Comparison of ENCODE assay signal across 12 mouse cellular contexts in genomic region chr10:80154384-80154783, GRCm38 (mm10). TPM values are rescaled to one million over a fixed set of nuclear protein-coding genes. Genes with fewer than 3 reads are reported as not detected.
A peak's percentile ranks its signal among the peaks of the same experiment; 100 is the strongest.
DNase-seq lines count a peak whose midpoint lies in the region; ATAC-seq and TF ChIP-seq lines count a peak whose summit lies in the region.
"Had no signal": no experiment of that assay in that cellular context is flagged by ENCODE, and none has a peak within 500 bp of the region (broad histone marks: within the 10 kb centered on the region; RNA-seq: fewer than 3 reads in every experiment).

No protein-coding gene starts in this region.

- no peak overlapping the region for H3K4me3 ChIP-seq in heart, postnatal 0 days (ENCODE audit: low read depth, low read length)
- peak overlapping the region; percentile 99 for H3K4me3 ChIP-seq in embryonic facial prominence, embryonic 10.5 days
- no peak overlapping the region for H3K4me3 ChIP-seq in hindbrain, embryonic 13.5 days
- no peak overlapping the region; the same call in none of the 2 replicates for H3K4me3 ChIP-seq in midbrain, embryonic 13.5 days (replicated peaks)

- 0 out of 2 replicates have a peak overlapping the region, but pooled peaks have one; percentile 16 for H3K27ac ChIP-seq in heart, postnatal 0 days (ENCODE audit: low read depth)
- no peak overlapping the region; the same call in 1 of the 2 replicates for H3K27ac ChIP-seq in embryonic facial prominence, embryonic 10.5 days (replicated peaks)
- peak overlapping the region; percentile 100 for H3K27ac ChIP-seq in hindbrain, embryonic 13.5 days
- H3K27ac ChIP-seq in midbrain, embryonic 13.5 days: peak overlapping the region; percentile 100; the same call in 1 of the 2 replicates

- peaks cover 43% of the 10 kb centered on the region for H3K4me1 ChIP-seq in heart, postnatal 0 days (ENCODE audit: control insufficient read depth, insufficient read depth)
- H3K4me1 ChIP-seq in embryonic facial prominence, embryonic 10.5 days: peaks cover 81% of the 10 kb centered on the region
- peaks cover 78% of the 10 kb centered on the region for H3K4me1 ChIP-seq in hindbrain, embryonic 13.5 days (replicated peaks)
- peaks cover 79% of the 10 kb centered on the region for H3K4me1 ChIP-seq in midbrain, embryonic 13.5 days (replicated peaks)

- no peaks in the 10 kb centered on the region for H3K27me3 ChIP-seq in heart, postnatal 0 days (ENCODE audit: control insufficient read depth, insufficient read depth, low read length)
- H3K27me3 ChIP-seq in embryonic facial prominence, embryonic 10.5 days (replicated peaks; ENCODE audit: low read depth, poor library complexity, severe bottlenecking): no peaks in the 10 kb centered on the region
- H3K27me3 ChIP-seq in hindbrain, embryonic 13.5 days: no peaks in the 10 kb centered on the region
- H3K27me3 ChIP-seq in midbrain, embryonic 13.5 days: no peaks in the 10 kb centered on the region
- H3K27me3 ChIP-seq: CH12.LX had no signal

- no peak for DNase-seq in heart, postnatal 0 days (ENCODE audit: low spot score)
- DNase-seq in heart, adult 11 months: no peak
- no peak for DNase-seq in embryonic facial prominence, embryonic 10.5 days (ENCODE audit: low spot score)
- no peak for DNase-seq in lung, postnatal 10 days
- no peak for DNase-seq in urinary bladder, postnatal 25 days (ENCODE audit: low spot score)
- no peak for DNase-seq in layer of hippocampus, postnatal 36 days
- DNase-seq: cerebellum, adult 18-20 months; heart, postnatal 4 days had no signal

- no peak for TF ChIP-seq CTCF in heart, postnatal 0 days (IDR thresholded peaks at IDR 0.05; ENCODE audit: low read depth)

- no peak overlapping the region for H3K9ac ChIP-seq in heart, postnatal 0 days (replicated peaks; ENCODE audit: low read depth, low read length)
- peak overlapping the region; percentile 100 for H3K9ac ChIP-seq in hindbrain, embryonic 13.5 days
- H3K9ac ChIP-seq in midbrain, embryonic 13.5 days (replicated peaks): peak overlapping the region; percentile 100; the same call in 1 of the 2 replicates

- no peak overlapping the region for H3K4me2 ChIP-seq in heart, postnatal 0 days (ENCODE audit: low read depth, low read length)
- peak overlapping the region; percentile 98; the same call in 1 of the 2 replicates for H3K4me2 ChIP-seq in hindbrain, embryonic 13.5 days
- H3K4me2 ChIP-seq in midbrain, embryonic 13.5 days (replicated peaks): peak overlapping the region; percentile 100

- ATAC-seq in heart, postnatal 0 days (ENCODE audit: insufficient read depth, low read depth): no peak
- no peak for ATAC-seq in hindbrain, embryonic 13.5 days (ENCODE audit: low FRiP score)
- ATAC-seq in midbrain, embryonic 13.5 days: no peak
- ATAC-seq: activated CD4-positive, CD25-positive, alpha-beta regulatory T cell, adult 4 months had no signal

- no peaks in the 10 kb centered on the region for H3K9me3 ChIP-seq in heart, postnatal 0 days (replicated peaks; ENCODE audit: control insufficient read depth, low read length)
- no peaks in the 10 kb centered on the region for H3K9me3 ChIP-seq in embryonic facial prominence, embryonic 10.5 days
- H3K9me3 ChIP-seq in hindbrain, embryonic 13.5 days: no peaks in the 10 kb centered on the region
- H3K9me3 ChIP-seq in midbrain, embryonic 13.5 days: no peaks in the 10 kb centered on the region

- 81% methylated on average over 7 of the region's 7 CpGs for WGBS in heart, postnatal 0 days
- WGBS in embryonic facial prominence, embryonic 10.5 days: 88% methylated on average over 7 of the region's 7 CpGs
- WGBS in hindbrain, embryonic 13.5 days: 84% methylated on average over 7 of the region's 7 CpGs
- 80% methylated on average over 7 of the region's 7 CpGs for WGBS in midbrain, embryonic 13.5 days

- TF ChIP-seq EP300 in heart, postnatal 0 days (IDR thresholded peaks at IDR 0.05; ENCODE audit: low read depth): no peak

- peaks cover 68% of the 10 kb centered on the region for H3K36me3 ChIP-seq in heart, postnatal 0 days (replicated peaks; ENCODE audit: control insufficient read depth, insufficient read depth, low read length)
- peaks cover 93% of the 10 kb centered on the region for H3K36me3 ChIP-seq in embryonic facial prominence, embryonic 10.5 days (replicated peaks)
- peaks cover 66% of the 10 kb centered on the region for H3K36me3 ChIP-seq in hindbrain, embryonic 13.5 days
- H3K36me3 ChIP-seq in midbrain, embryonic 13.5 days: peaks cover 67% of the 10 kb centered on the region

RNA-seq across cellular contexts. Expression of gene Midn, which starts 6.3 kb away (rescaled TPM):
- 100 and 122 TPM in 2 replicates for total RNA-seq in heart, postnatal 0 days (2014; rRNA removed; ENCODE audit: low replicate concordance)
- 12.4 and 15.8 TPM in 2 replicates for polyA plus RNA-seq in heart, postnatal 0 days (2015; fragmentation: Nextera tagmentation; extraction: Ambion mirVana)
- polyA plus RNA-seq in embryonic facial prominence, embryonic 10.5 days (2016; fragmentation: Nextera tagmentation; extraction: Ambion mirVana): 22.2 TPM in 2 replicates
- 32.4 and 34.7 TPM in 2 replicates for polyA plus RNA-seq in hindbrain, embryonic 13.5 days (2015; fragmentation: Nextera tagmentation; extraction: Ambion mirVana)
- 35.9 and 40.6 TPM in 2 replicates for polyA plus RNA-seq in midbrain, embryonic 13.5 days (2015; fragmentation: Nextera tagmentation; extraction: Ambion mirVana)
- 10 to 100 TPM; 58.9 to 62.6 TPM for total RNA-seq in layer of hippocampus, postnatal 36 days (2021)

RNA-seq across cellular contexts. Expression of gene Cirbp, which starts 11.4 kb away (rescaled TPM):
- total RNA-seq in heart, postnatal 0 days (2014; rRNA removed; ENCODE audit: low replicate concordance): 121 and 163 TPM in 2 replicates
- polyA plus RNA-seq in heart, postnatal 0 days (2015; fragmentation: Nextera tagmentation; extraction: Ambion mirVana): 208 and 330 TPM in 2 replicates
- polyA plus RNA-seq in embryonic facial prominence, embryonic 10.5 days (2016; fragmentation: Nextera tagmentation; extraction: Ambion mirVana): 93.2 and 110 TPM in 2 replicates
- polyA plus RNA-seq in hindbrain, embryonic 13.5 days (2015; fragmentation: Nextera tagmentation; extraction: Ambion mirVana): 364 and 409 TPM in 2 replicates
- polyA plus RNA-seq in midbrain, embryonic 13.5 days (2015; fragmentation: Nextera tagmentation; extraction: Ambion mirVana): 354 and 412 TPM in 2 replicates
- total RNA-seq in layer of hippocampus, postnatal 36 days (2021): 10 to 100 TPM; 58.5 to 63.4 TPM

RNA-seq across cellular contexts. Expression of gene Cbarp, which starts 13.7 kb away (rescaled TPM):
- total RNA-seq in heart, postnatal 0 days (2014; rRNA removed; ENCODE audit: low replicate concordance): 2.8 and 5.9 TPM in 2 replicates
- 1.0 and 1.1 TPM in 2 replicates for polyA plus RNA-seq in heart, postnatal 0 days (2015; fragmentation: Nextera tagmentation; extraction: Ambion mirVana)
- 4.9 and 8.5 TPM in 2 replicates for polyA plus RNA-seq in embryonic facial prominence, embryonic 10.5 days (2016; fragmentation: Nextera tagmentation; extraction: Ambion mirVana)
- 57.4 and 59.2 TPM in 2 replicates for polyA plus RNA-seq in hindbrain, embryonic 13.5 days (2015; fragmentation: Nextera tagmentation; extraction: Ambion mirVana)
- polyA plus RNA-seq in midbrain, embryonic 13.5 days (2015; fragmentation: Nextera tagmentation; extraction: Ambion mirVana): 40.6 and 45.3 TPM in 2 replicates
- total RNA-seq in layer of hippocampus, postnatal 36 days (2021): 100 to 1,000 TPM; 336 to 379 TPM

RNA-seq across cellular contexts. Expression of gene Atp5d, which starts 16.0 kb away (rescaled TPM):
- total RNA-seq in heart, postnatal 0 days (2014; rRNA removed; ENCODE audit: low replicate concordance): 970 and 972 TPM in 2 replicates
- 1,858 and 1,876 TPM in 2 replicates for polyA plus RNA-seq in heart, postnatal 0 days (2015; fragmentation: Nextera tagmentation; extraction: Ambion mirVana)
- 491 and 493 TPM in 2 replicates for polyA plus RNA-seq in embryonic facial prominence, embryonic 10.5 days (2016; fragmentation: Nextera tagmentation; extraction: Ambion mirVana)
- polyA plus RNA-seq in hindbrain, embryonic 13.5 days (2015; fragmentation: Nextera tagmentation; extraction: Ambion mirVana): 434 and 449 TPM in 2 replicates
- 391 and 394 TPM in 2 replicates for polyA plus RNA-seq in midbrain, embryonic 13.5 days (2015; fragmentation: Nextera tagmentation; extraction: Ambion mirVana)
- 100 to 1,000 TPM; 324 to 369 TPM for total RNA-seq in layer of hippocampus, postnatal 36 days (2021)

RNA-seq across cellular contexts. Expression of gene 1600002K03Rik, which starts 18.4 kb away (rescaled TPM):
- total RNA-seq in heart, postnatal 0 days (2014; rRNA removed; ENCODE audit: low replicate concordance): 0.66 and 8.9 TPM in 2 replicates
- 4.6 and 5.7 TPM in 2 replicates for polyA plus RNA-seq in heart, postnatal 0 days (2015; fragmentation: Nextera tagmentation; extraction: Ambion mirVana)
- 10.8 and 12.0 TPM in 2 replicates for polyA plus RNA-seq in embryonic facial prominence, embryonic 10.5 days (2016; fragmentation: Nextera tagmentation; extraction: Ambion mirVana)
- 11.9 and 14.1 TPM in 2 replicates for polyA plus RNA-seq in hindbrain, embryonic 13.5 days (2015; fragmentation: Nextera tagmentation; extraction: Ambion mirVana)
- 11.9 and 14.5 TPM in 2 replicates for polyA plus RNA-seq in midbrain, embryonic 13.5 days (2015; fragmentation: Nextera tagmentation; extraction: Ambion mirVana)
- total RNA-seq in layer of hippocampus, postnatal 36 days (2021): 1 to 10 TPM; 6.4 to 6.9 TPM
